Mouse (Mus musculus) cortical plate, adult 2 months (tissue): Measurements from ENCODE around the gene Trp53rka. TPM values are rescaled to one million over a fixed set of nuclear protein-coding genes. Genes with fewer than 3 reads are reported as not detected.

ENCODE experiments used
- H3K27ac ChIP-seq: fragments of 200-500 bp; 2 replicates; pipeline ENCODE4 v1.5.1; 2012; ENCODE audit warnings: low read length, control low read depth, inconsistent platforms; ENCODE audit not compliant: insufficient read depth
- H3K4me1 ChIP-seq: fragments of 200-500 bp; 2 replicates; pipeline ENCODE4 v1.6.1; 2011; ENCODE audit warnings: low read length; ENCODE audit not compliant: control insufficient read depth, insufficient read depth
- H3K4me3 ChIP-seq: fragments of 200-500 bp; 2 replicates; pipeline ENCODE4 v1.5.1; 2011; ENCODE audit warnings: mild to moderate bottlenecking, low read length, control low read depth; ENCODE audit not compliant: insufficient read depth
- CTCF ChIP-seq: fragments of 200-500 bp; IDR thresholded peaks from 2 replicates; pipeline ENCODE4 v1.5.1; 2011; ENCODE audit warnings: mild to moderate bottlenecking, control low read depth, low read length; ENCODE audit not compliant: insufficient read depth; ENCODE audit errors: extremely low read depth
- POLR2A ChIP-seq: fragments of 200-500 bp; IDR thresholded peaks from 2 replicates; pipeline ENCODE4 v1.6.1; 2011; ENCODE audit warnings: mild to moderate bottlenecking, low read length, control low read depth; ENCODE audit not compliant: insufficient read depth; ENCODE audit errors: extremely low read depth
- polyA plus RNA-seq: library from polyadenylated mRNA; depleted of rRNA; stranded (reverse); fragments of >200 nt; gene quantifications from 2 replicates; pipeline ENCODE4 v1.2.3, GENCODE M21; 2012

Gene Trp53rka
- polyA plus RNA-seq, 1 experiment: 26.5 TPM

GRCm38 (mm10) chr2:165486401-165486800 is 6.7 kb downstream of the Trp53rka start:
- no peak overlapping the region for H3K4me3 ChIP-seq
- TF ChIP-seq CTCF (no peak), POLR2A (no peak)
- H3K4me1 ChIP-seq: no peaks in the 10 kb centered on the region
- no peak overlapping the region for H3K27ac ChIP-seq

- no peak for TF ChIP-seq POLR2A
- Histone ChIP-seq H3K4me3 (no peak overlapping the region), H3K27ac (no peak overlapping the region)
Measured at GRCm38 (mm10) chr2:165485826-165486225, 7.3 kb downstream of the Trp53rka start.

GRCm38 (mm10) chr2:165484152-165484551 is 9.0 kb downstream of the Trp53rka start:
- H3K4me1 ChIP-seq: no peaks in the 10 kb centered on the region
- TF ChIP-seq CTCF (no peak), POLR2A (no peak)
- no peak overlapping the region for H3K4me3 ChIP-seq
- no peak overlapping the region for H3K27ac ChIP-seq

More at GRCm38 (mm10) chr2:165485826-165486225, 7.3 kb downstream of the Trp53rka start:
- no peaks in the 10 kb centered on the region for H3K4me1 ChIP-seq

- H3K4me1 ChIP-seq: no peaks in the 10 kb centered on the region
- H3K27ac ChIP-seq: no peak overlapping the region
- no peak overlapping the region for H3K4me3 ChIP-seq
- no peak for TF ChIP-seq CTCF
- TF ChIP-seq POLR2A: no peak
Measured at GRCm38 (mm10) chr2:165482003-165482402, 11.1 kb downstream of the Trp53rka start.

- no peak overlapping the region for H3K4me3 ChIP-seq
- H3K4me1 ChIP-seq: no peaks in the 10 kb centered on the region
- TF ChIP-seq POLR2A: no peak
- no peak for TF ChIP-seq CTCF
- H3K27ac ChIP-seq: no peak overlapping the region
Measured at GRCm38 (mm10) chr2:165475850-165476249, 17.3 kb downstream of the Trp53rka start.

GRCm38 (mm10) chr2:165475412-165475811 is 17.7 kb downstream of the Trp53rka start:
- Histone ChIP-seq H3K4me1 (no peaks in the 10 kb centered on the region), H3K4me3 (no peak overlapping the region), H3K27ac (no peak overlapping the region)
- TF ChIP-seq POLR2A: no peak

- Histone ChIP-seq H3K4me1 (no peaks in the 10 kb centered on the region), H3K27ac (no peak within 1 kb of the TSS), H3K4me3 (no peak within 1 kb of the TSS)
- TF ChIP-seq CTCF (no peak), POLR2A (no peak)
Measured at GRCm38 (mm10) chr2:165473003-165473402, 20.1 kb downstream of the Trp53rka start, which contains the start of gene Slc13a3. TSS of gene Slc13a3 (minus strand) at chr2:165473230.

- Histone ChIP-seq H3K27ac (no peak overlapping the region), H3K4me1 (no peaks in the 10 kb centered on the region), H3K4me3 (no peak overlapping the region)
- no peak for TF ChIP-seq POLR2A
- no peak for TF ChIP-seq CTCF
Measured at GRCm38 (mm10) chr2:165471943-165472342, 21.2 kb downstream of the Trp53rka start.

- Histone ChIP-seq H3K27ac (no peak overlapping the region), H3K4me3 (no peak overlapping the region), H3K4me1 (no peaks in the 10 kb centered on the region)
- no peak for TF ChIP-seq CTCF
- TF ChIP-seq POLR2A: no peak
Measured at GRCm38 (mm10) chr2:165470167-165470566, 23.0 kb downstream of the Trp53rka start.

GRCm38 (mm10) chr2:165467824-165468452 is 25.2 kb downstream of the Trp53rka start:
- Histone ChIP-seq H3K4me3 (no peak overlapping the region), H3K4me1 (no peaks in the 10 kb centered on the region), H3K27ac (no peak overlapping the region)
- TF ChIP-seq CTCF: no peak
